Mouse (Mus musculus) heart, postnatal 0 days (tissue): ENCODE data around the gene Clec2l.

Experiments
- CTCF ChIP-seq: IDR thresholded peaks from 2 replicates; pipeline ENCODE4 v1.5.1; 2016; ENCODE audit warnings: antibody characterized with exemption, control low read depth, low read depth
- EP300 ChIP-seq: IDR thresholded peaks from 2 replicates; pipeline ENCODE4 v1.6.1; 2016; ENCODE audit warnings: antibody characterized with exemption, low read depth

- TF ChIP-seq CTCF, result no peak
- no peak for TF ChIP-seq EP300
Observed at GRCm38 (mm10) chr6:38634461-38634860, 28.4 kb upstream of the Clec2l start.
